In genomic region chr14:83944176-83944575, GRCm38 (mm10) we compare ENCODE assay signal across 14 mouse cellular contexts.
DNase-seq lines count a peak whose midpoint lies in the region; ATAC-seq and TF ChIP-seq lines count a peak whose summit lies in the region.
"Had no signal": no experiment of that assay in that cellular context is flagged by ENCODE, and none has a peak within 500 bp of the region (broad histone marks: within the 10 kb centered on the region; RNA-seq: fewer than 3 reads in every experiment).

No protein-coding gene starts in this region.

- no peak overlapping the region for H3K27ac ChIP-seq in layer of hippocampus, adult 2 months
- no peak overlapping the region for H3K27ac ChIP-seq in forebrain, embryonic 14.5 days (ENCODE audit: low read depth, low read length)
- H3K27ac ChIP-seq in hindbrain, embryonic 16.5 days (ENCODE audit: low read depth, low read length): no peak overlapping the region
- H3K27ac ChIP-seq: hindbrain, embryonic 13.5 days; kidney, embryonic 15.5 days; limb, embryonic 12.5 days had no signal

- H3K9me3 ChIP-seq in forebrain, embryonic 14.5 days (replicated peaks; ENCODE audit: control insufficient read depth, low read length): no peaks in the 10 kb centered on the region
- no peaks in the 10 kb centered on the region for H3K9me3 ChIP-seq in hindbrain, embryonic 16.5 days (ENCODE audit: control insufficient read depth, low read length)
- H3K9me3 ChIP-seq: hindbrain, embryonic 13.5 days; kidney, embryonic 15.5 days; limb, embryonic 12.5 days had no signal

- peak; percentile 68 for TF ChIP-seq CTCF in layer of hippocampus, adult 2 months (conservative IDR thresholded peaks at IDR 0.05)

- H3K4me1 ChIP-seq in forebrain, embryonic 14.5 days (ENCODE audit: control insufficient read depth, insufficient read depth, low read length): no peaks in the 10 kb centered on the region
- no peaks in the 10 kb centered on the region for H3K4me1 ChIP-seq in hindbrain, embryonic 16.5 days (ENCODE audit: control insufficient read depth, insufficient read depth, low read depth, low read length)
- H3K4me1 ChIP-seq: hindbrain, embryonic 13.5 days; kidney, embryonic 15.5 days; limb, embryonic 12.5 days had no signal

- peak; percentile 39 for DNase-seq in embryo, embryonic 10 days (ENCODE audit: low spot score)
- DNase-seq in embryo, embryonic 9.5 days (ENCODE audit: extremely low spot score): no peak
- no peak for DNase-seq in layer of hippocampus, adult 2 months (ENCODE audit: low spot score in 2 of 2)
- DNase-seq in layer of hippocampus, adult 9-10 months (ENCODE audit: low spot score): no peak
- DNase-seq in ES-CJ7 (ENCODE audit: low read depth, low spot score): peak; percentile 13
- peak; percentile 48 for DNase-seq in forebrain, embryonic 14.5 days (ENCODE audit: low spot score)
- DNase-seq in cerebellum, postnatal 36 days: no peak
- DNase-seq: adrenal gland, postnatal 14 days; cerebellum, adult 11-12 months; lung, adult 2 months had no signal

- H3K9ac ChIP-seq in forebrain, embryonic 14.5 days (ENCODE audit: low read length): no peak overlapping the region
- H3K9ac ChIP-seq in hindbrain, embryonic 16.5 days (ENCODE audit: low read depth, low read length): no peak overlapping the region
- H3K9ac ChIP-seq: hindbrain, embryonic 13.5 days; kidney, embryonic 15.5 days; limb, embryonic 12.5 days had no signal

- H3K4me3 ChIP-seq in layer of hippocampus, adult 2 months: no peak overlapping the region
- no peak overlapping the region for H3K4me3 ChIP-seq in forebrain, embryonic 14.5 days (ENCODE audit: low read depth, low read length)
- no peak overlapping the region for H3K4me3 ChIP-seq in hindbrain, embryonic 16.5 days (ENCODE audit: low read length)
- H3K4me3 ChIP-seq: hindbrain, embryonic 13.5 days; kidney, embryonic 15.5 days; limb, embryonic 12.5 days had no signal

- H3K4me2 ChIP-seq in forebrain, embryonic 14.5 days (ENCODE audit: low read length): no peak overlapping the region
- no peak overlapping the region for H3K4me2 ChIP-seq in hindbrain, embryonic 16.5 days (ENCODE audit: low read length)
- H3K4me2 ChIP-seq: hindbrain, embryonic 13.5 days; kidney, embryonic 15.5 days; limb, embryonic 12.5 days had no signal

- H3K27me3 ChIP-seq in forebrain, embryonic 14.5 days (replicated peaks; ENCODE audit: control insufficient read depth, insufficient read depth, low read length): no peaks in the 10 kb centered on the region
- no peaks in the 10 kb centered on the region for H3K27me3 ChIP-seq in hindbrain, embryonic 16.5 days (replicated peaks; ENCODE audit: control insufficient read depth, insufficient read depth, low read length)
- H3K27me3 ChIP-seq: hindbrain, embryonic 13.5 days; kidney, embryonic 15.5 days; limb, embryonic 12.5 days had no signal

- 64% methylated on average over 3 of the region's 3 CpGs for WGBS in forebrain, embryonic 14.5 days
- 61% methylated on average over 3 of the region's 3 CpGs for WGBS in hindbrain, embryonic 16.5 days

- ATAC-seq in forebrain, embryonic 14.5 days: 0 out of 2 replicates have a peak, but pooled peaks have one; percentile 55
- no peak for ATAC-seq in hindbrain, embryonic 16.5 days

- no peaks in the 10 kb centered on the region for H3K36me3 ChIP-seq in forebrain, embryonic 14.5 days (ENCODE audit: control insufficient read depth, insufficient read depth, low read length)
- no peaks in the 10 kb centered on the region for H3K36me3 ChIP-seq in hindbrain, embryonic 16.5 days (ENCODE audit: control insufficient read depth, insufficient read depth, low read length)
- H3K36me3 ChIP-seq: hindbrain, embryonic 13.5 days; kidney, embryonic 15.5 days; limb, embryonic 12.5 days had no signal

Comparison
In these comparisons a context has a peak if more than half of its experiments do, and no peak if none do; other contexts are left out.
1. DNase-seq: peak in embryo, embryonic 10 days (single experiment), ES-CJ7 (single experiment) and forebrain, embryonic 14.5 days (single experiment); none in embryo, embryonic 9.5 days (single experiment), layer of hippocampus, adult 2 months (0 of 2), layer of hippocampus, adult 9-10 months (single experiment) and cerebellum, postnatal 36 days (0 of 2).